In the genomic region with DNA sequence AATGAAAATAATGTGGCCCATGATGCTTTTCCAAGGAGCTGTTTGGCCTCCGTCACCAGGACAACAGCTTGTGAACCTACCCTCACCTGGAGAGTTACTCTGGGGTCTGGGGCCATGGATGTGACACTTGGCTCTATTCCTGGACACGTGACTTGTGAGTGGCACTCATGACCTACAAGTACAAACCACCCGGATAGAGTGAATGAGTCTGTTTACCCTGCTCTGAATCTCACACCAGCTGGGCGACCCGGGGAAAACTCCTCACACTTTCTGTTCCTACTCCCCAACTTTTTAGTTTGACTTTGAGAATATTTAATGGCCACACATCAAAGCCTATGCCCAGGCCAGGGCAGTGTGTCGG, we compare ENCODE assay signal across 21 mouse cellular contexts.
DNase-seq lines count a peak whose midpoint lies in the region; ATAC-seq lines count a peak whose summit lies in the region.
"Had no signal": no experiment of that assay in that cellular context is flagged by ENCODE, and none has a peak within 500 bp of the region (broad histone marks: within the 10 kb centered on the region; RNA-seq: fewer than 3 reads in every experiment).

No protein-coding gene starts in this region.

- peak; percentile 59 for ATAC-seq in kidney, embryonic 14.5 days (ENCODE audit: low FRiP score, low TSS enrichment)
- ATAC-seq in megakaryocyte, adult 5-6 weeks (ENCODE audit: poor library complexity, severe bottlenecking), result no peak
- ATAC-seq: activated CD4-positive, CD25-positive, alpha-beta regulatory T cell, adult 4 months; forebrain, embryonic 15.5 days; Patski had no signal

- no peaks in the 10 kb centered on the region for H3K36me3 ChIP-seq in kidney, embryonic 14.5 days (ENCODE audit: control insufficient read depth, insufficient read depth, low read length)
- H3K36me3 ChIP-seq in megakaryocyte, embryonic 14.5 days (replicated peaks; ENCODE audit: low read length), result no peaks in the 10 kb centered on the region
- H3K36me3 ChIP-seq: embryonic facial prominence, embryonic 12.5 days; forebrain, embryonic 15.5 days; heart, embryonic 15.5 days had no signal

- H3K9ac ChIP-seq in kidney, embryonic 14.5 days (ENCODE audit: low read depth, low read length), result no peak overlapping the region
- H3K9ac ChIP-seq: embryonic facial prominence, embryonic 12.5 days; forebrain, embryonic 15.5 days; heart, embryonic 15.5 days had no signal

- peaks cover 9% of the 10 kb centered on the region; the same call in 1 of the 2 replicates for H3K4me1 ChIP-seq in kidney, embryonic 14.5 days (ENCODE audit: control insufficient read depth, insufficient read depth, low read length)
- no peaks in the 10 kb centered on the region for H3K4me1 ChIP-seq in megakaryocyte, embryonic 14.5 days
- H3K4me1 ChIP-seq: embryonic facial prominence, embryonic 12.5 days; heart, embryonic 15.5 days had no signal

- no peak overlapping the region for H3K4me3 ChIP-seq in kidney, embryonic 14.5 days (ENCODE audit: low read length)
- peak overlapping the region; percentile 59 for H3K4me3 ChIP-seq in megakaryocyte, embryonic 14.5 days (replicated peaks)
- H3K4me3 ChIP-seq: embryonic facial prominence, embryonic 12.5 days; forebrain, embryonic 15.5 days; heart, embryonic 15.5 days had no signal

- 0 out of 2 replicates have a peak overlapping the region, but pooled peaks have one; percentile 9 for H3K27ac ChIP-seq in kidney, embryonic 14.5 days (ENCODE audit: low read depth, low read length)
- H3K27ac ChIP-seq: embryonic facial prominence, embryonic 12.5 days; forebrain, embryonic 15.5 days; heart, embryonic 15.5 days had no signal

- DNase-seq in kidney, postnatal 36 days, result no peak
- peak; percentile 29 for DNase-seq in kidney, postnatal 14 days
- no peak for DNase-seq in kidney, postnatal 25 days
- no peak for DNase-seq in layer of hippocampus, postnatal 10 days (ENCODE audit: low spot score in 2 of 2)
- DNase-seq: adrenal gland, postnatal 14 days; cerebellum, adult 11-12 months; cerebellum, adult 9-10 months; cerebellum, postnatal 25 days; gastrocnemius, postnatal 36 days; heart, adult 18-20 months; heart, postnatal 14 days had no signal

- H3K4me2 ChIP-seq in kidney, embryonic 14.5 days (replicated peaks; ENCODE audit: low read depth, low read length), result no peak overlapping the region; the same call in 1 of the 2 replicates
- H3K4me2 ChIP-seq: embryonic facial prominence, embryonic 12.5 days; forebrain, embryonic 15.5 days; heart, embryonic 11.5 days; heart, embryonic 15.5 days had no signal

- H3K27me3 ChIP-seq in kidney, embryonic 14.5 days (ENCODE audit: control insufficient read depth, insufficient read depth, low read length), result no peaks in the 10 kb centered on the region
- H3K27me3 ChIP-seq in megakaryocyte, embryonic 14.5 days (replicated peaks), result no peaks in the 10 kb centered on the region
- H3K27me3 ChIP-seq: CH12.LX; embryonic facial prominence, embryonic 12.5 days; forebrain, embryonic 15.5 days; heart, embryonic 15.5 days had no signal

- WGBS in kidney, embryonic 14.5 days, result 29% methylated on average over 6 of the region's 6 CpGs

- H3K9me3 ChIP-seq in kidney, embryonic 14.5 days (ENCODE audit: control insufficient read depth, low read length), result no peaks in the 10 kb centered on the region
- H3K9me3 ChIP-seq in megakaryocyte, embryonic 14.5 days, result peaks cover 84% of the 10 kb centered on the region
- H3K9me3 ChIP-seq: embryonic facial prominence, embryonic 12.5 days; forebrain, embryonic 15.5 days; heart, embryonic 15.5 days had no signal
